Mouse (Mus musculus): Measurements from ENCODE around the gene Epha1. TPM values are rescaled to one million over a fixed set of nuclear protein-coding genes. Genes with fewer than 3 reads are reported as not detected.

The Epha1 gene
- polyA plus RNA-seq, 1 experiment from 2014 or later: 18.8 TPM

GRCm38 (mm10) chr6:42339981-42340380, 33.1 kb downstream of the Epha1 start:
- no peak for ATAC-seq (ENCODE audit: low read depth)
- Histone ChIP-seq H3K9me3 (ENCODE audit: control insufficient read depth, low read length) (no peaks in the 10 kb centered on the region), H3K9ac (ENCODE audit: low read length) (no peak overlapping the region), H3K4me2 (ENCODE audit: low read depth, low read length) (no peak overlapping the region), H3K27me3 (ENCODE audit: control insufficient read depth, insufficient read depth, low read depth, low read length) (no peaks in the 10 kb centered on the region), H3K27ac (ENCODE audit: low read length) (no peak overlapping the region), H3K36me3 (ENCODE audit: control insufficient read depth, insufficient read depth, low read length) (no peaks in the 10 kb centered on the region), H3K4me3 (ENCODE audit: low read length) (no peak overlapping the region), H3K4me1 (replicated peaks; ENCODE audit: control insufficient read depth, insufficient read depth, low read length) (no peaks in the 10 kb centered on the region)
- 64% methylated on average over 5 of the region's 5 CpGs for WGBS

- Histone ChIP-seq H3K27ac (ENCODE audit: low read length) (no peak overlapping the region), H3K27me3 (ENCODE audit: control insufficient read depth, insufficient read depth, low read depth, low read length) (no peaks in the 10 kb centered on the region), H3K9me3 (ENCODE audit: control insufficient read depth, low read length) (no peaks in the 10 kb centered on the region), H3K36me3 (ENCODE audit: control insufficient read depth, insufficient read depth, low read length) (no peaks in the 10 kb centered on the region), H3K4me2 (ENCODE audit: low read depth, low read length) (no peak overlapping the region), H3K4me3 (ENCODE audit: low read length) (no peak overlapping the region), H3K9ac (ENCODE audit: low read length) (no peak overlapping the region), H3K4me1 (replicated peaks; ENCODE audit: control insufficient read depth, insufficient read depth, low read length) (no peaks in the 10 kb centered on the region)
- no peak for ATAC-seq (ENCODE audit: low read depth)
- WGBS: 70% methylated on average over 2 of the region's 2 CpGs
Observed at GRCm38 (mm10) chr6:42339189-42339588, 33.9 kb downstream of the Epha1 start.

GRCm38 (mm10) chr6:42330946-42331345, 42.1 kb downstream of the Epha1 start:
- Histone ChIP-seq H3K27ac (ENCODE audit: low read length) (no peak overlapping the region), H3K4me3 (ENCODE audit: low read length) (no peak overlapping the region), H3K9me3 (ENCODE audit: control insufficient read depth, low read length) (no peaks in the 10 kb centered on the region), H3K9ac (ENCODE audit: low read length) (no peak overlapping the region), H3K27me3 (ENCODE audit: control insufficient read depth, insufficient read depth, low read depth, low read length) (no peaks in the 10 kb centered on the region), H3K4me2 (ENCODE audit: low read depth, low read length) (no peak overlapping the region), H3K36me3 (ENCODE audit: control insufficient read depth, insufficient read depth, low read length) (no peaks in the 10 kb centered on the region), H3K4me1 (replicated peaks; ENCODE audit: control insufficient read depth, insufficient read depth, low read length) (no peaks in the 10 kb centered on the region)
- WGBS: 86% methylated on average over 3 of the region's 3 CpGs
- no peak for ATAC-seq (ENCODE audit: low read depth)

- no peak overlapping the region for H3K4me3 ChIP-seq (ENCODE audit: low read length)
- no peaks in the 10 kb centered on the region for H3K9me3 ChIP-seq (ENCODE audit: control insufficient read depth, low read length)
- no peak overlapping the region for H3K4me2 ChIP-seq (ENCODE audit: low read depth, low read length)
- no peaks in the 10 kb centered on the region for H3K36me3 ChIP-seq (ENCODE audit: control insufficient read depth, insufficient read depth, low read length)
- H3K9ac ChIP-seq (ENCODE audit: low read length): no peak overlapping the region
- no peak for ATAC-seq (ENCODE audit: low read depth)
- 77% methylated on average over 3 of the region's 3 CpGs for WGBS
- H3K27me3 ChIP-seq (ENCODE audit: control insufficient read depth, insufficient read depth, low read depth, low read length): no peaks in the 10 kb centered on the region
- H3K27ac ChIP-seq (ENCODE audit: low read length): no peak overlapping the region
- H3K4me1 ChIP-seq (replicated peaks; ENCODE audit: control insufficient read depth, insufficient read depth, low read length): no peaks in the 10 kb centered on the region
Observed at GRCm38 (mm10) chr6:42330216-42330615, 42.9 kb downstream of the Epha1 start.

- Histone ChIP-seq H3K27ac (ENCODE audit: low read length) (no peak overlapping the region), H3K27me3 (ENCODE audit: control insufficient read depth, insufficient read depth, low read depth, low read length) (peaks cover 14% of the 10 kb centered on the region), H3K4me2 (ENCODE audit: low read depth, low read length) (no peak overlapping the region), H3K9me3 (ENCODE audit: control insufficient read depth, low read length) (no peaks in the 10 kb centered on the region), H3K4me1 (replicated peaks; ENCODE audit: control insufficient read depth, insufficient read depth, low read length) (peaks cover 7% of the 10 kb centered on the region), H3K9ac (ENCODE audit: low read length) (no peak overlapping the region), H3K36me3 (ENCODE audit: control insufficient read depth, insufficient read depth, low read length) (no peaks in the 10 kb centered on the region), H3K4me3 (ENCODE audit: low read length) (no peak overlapping the region)
- ATAC-seq (ENCODE audit: low read depth): no peak
- WGBS: 69% methylated on average over 3 of the region's 3 CpGs
Observed at GRCm38 (mm10) chr6:42328757-42329156, 44.3 kb downstream of the Epha1 start.

GRCm38 (mm10) chr6:42326509-42326908, 46.6 kb downstream of the Epha1 start:
- no peaks in the 10 kb centered on the region for H3K36me3 ChIP-seq (ENCODE audit: control insufficient read depth, insufficient read depth, low read length)
- no peak overlapping the region for H3K27ac ChIP-seq (ENCODE audit: low read length)
- 81% methylated on average over 3 of the region's 3 CpGs for WGBS
- H3K9me3 ChIP-seq (ENCODE audit: control insufficient read depth, low read length): no peaks in the 10 kb centered on the region
- peaks cover 10% of the 10 kb centered on the region for H3K4me1 ChIP-seq (replicated peaks; ENCODE audit: control insufficient read depth, insufficient read depth, low read length)
- no peak for ATAC-seq (ENCODE audit: low read depth)
- no peak overlapping the region for H3K4me3 ChIP-seq (ENCODE audit: low read length)
- no peak overlapping the region for H3K9ac ChIP-seq (ENCODE audit: low read length)
- peaks cover 35% of the 10 kb centered on the region for H3K27me3 ChIP-seq (ENCODE audit: control insufficient read depth, insufficient read depth, low read depth, low read length)
- H3K4me2 ChIP-seq (ENCODE audit: low read depth, low read length): no peak overlapping the region

GRCm38 (mm10) chr6:42325268-42325609, 47.8 kb downstream of the Epha1 start:
- peak overlapping the region; percentile 99 for H3K4me2 ChIP-seq (ENCODE audit: low read depth, low read length)
- H3K4me1 ChIP-seq (replicated peaks; ENCODE audit: control insufficient read depth, insufficient read depth, low read length): peaks cover 10% of the 10 kb centered on the region
- no peaks in the 10 kb centered on the region for H3K36me3 ChIP-seq (ENCODE audit: control insufficient read depth, insufficient read depth, low read length)
- H3K27me3 ChIP-seq (ENCODE audit: control insufficient read depth, insufficient read depth, low read depth, low read length): peaks cover 37% of the 10 kb centered on the region
- no peaks in the 10 kb centered on the region for H3K9me3 ChIP-seq (ENCODE audit: control insufficient read depth, low read length)
- 2% methylated on average over 7 of the region's 7 CpGs for WGBS
- H3K4me3 ChIP-seq (ENCODE audit: low read length): peak overlapping the region; percentile 64
- peak overlapping the region; percentile 64 for H3K9ac ChIP-seq (ENCODE audit: low read length)
- ATAC-seq (ENCODE audit: low read depth): peak; percentile 35
- H3K27ac ChIP-seq (ENCODE audit: low read length): no peak overlapping the region

- ATAC-seq (ENCODE audit: low read depth): peak; percentile 64
- Histone ChIP-seq H3K27me3 (ENCODE audit: control insufficient read depth, insufficient read depth, low read depth, low read length) (peaks cover 37% of the 10 kb centered on the region), H3K27ac (ENCODE audit: low read length) (no peak within 1 kb of the TSS)
Observed at GRCm38 (mm10) chr6:42324482-42325267, 48.4 kb downstream of the Epha1 start, which contains the start of gene Fam131b. TSS of gene Fam131b (minus strand) at chr6:42324643.

GRCm38 (mm10) chr6:42324067-42324481, 49.0 kb downstream of the Epha1 start:
- peak overlapping the region; percentile 64 for H3K9ac ChIP-seq (ENCODE audit: low read length)
- WGBS: 0% methylated on average over 18 of the region's 32 CpGs
- H3K4me2 ChIP-seq (ENCODE audit: low read depth, low read length): peak overlapping the region; percentile 99

More at GRCm38 (mm10) chr6:42324482-42325267, 48.4 kb downstream of the Epha1 start, which contains the start of gene Fam131b:
- Histone ChIP-seq H3K4me2 (ENCODE audit: low read depth, low read length) (peak within 1 kb of the TSS; percentile 99), H3K9me3 (ENCODE audit: control insufficient read depth, low read length) (no peaks in the 10 kb centered on the region), H3K36me3 (ENCODE audit: control insufficient read depth, insufficient read depth, low read length) (no peaks in the 10 kb centered on the region), H3K9ac (ENCODE audit: low read length) (peak within 1 kb of the TSS; percentile 64), H3K4me1 (replicated peaks; ENCODE audit: control insufficient read depth, insufficient read depth, low read length) (peaks cover 10% of the 10 kb centered on the region), H3K4me3 (ENCODE audit: low read length) (peak within 1 kb of the TSS; percentile 64)
- WGBS: 0% methylated on average over 38 of the region's 68 CpGs

More at GRCm38 (mm10) chr6:42324067-42324481, 49.0 kb downstream of the Epha1 start:
- Histone ChIP-seq H3K27ac (ENCODE audit: low read length) (no peak overlapping the region), H3K4me3 (ENCODE audit: low read length) (peak overlapping the region; percentile 64), H3K4me1 (replicated peaks; ENCODE audit: control insufficient read depth, insufficient read depth, low read length) (peaks cover 10% of the 10 kb centered on the region), H3K27me3 (ENCODE audit: control insufficient read depth, insufficient read depth, low read depth, low read length) (peaks cover 37% of the 10 kb centered on the region), H3K36me3 (ENCODE audit: control insufficient read depth, insufficient read depth, low read length) (no peaks in the 10 kb centered on the region), H3K9me3 (ENCODE audit: control insufficient read depth, low read length) (no peaks in the 10 kb centered on the region)
- peak; percentile 56 for ATAC-seq (ENCODE audit: low read depth)

Measured in lung, embryonic 16.5 days (tissue).